Mouse (Mus musculus): ENCODE measurements at regions not wholly inside any gene's neighbourhood (a gene's known extent, or its start where the extent isn't known, plus 50 kb on each side); places are given as distances from the start of the nearest gene placed in this dataset.

GRCm38 (mm10) chr4:142970040-142970439, 242.8 kb downstream of the Prdm2 start:
- TF ChIP-seq CTCF (IDR thresholded peaks at IDR 0.05; ENCODE audit: low read depth), result no peak
- TF ChIP-seq EP300 (IDR thresholded peaks at IDR 0.05; ENCODE audit: low read depth), result no peak

Measured in liver, embryonic 14.5 days (tissue).